27 mouse cellular contexts compared by ENCODE assay signal in genomic region chr16:48422501-48422900, GRCm38 (mm10). TPM values are rescaled to one million over a fixed set of nuclear protein-coding genes. Genes with fewer than 3 reads are reported as not detected.
DNase-seq lines count a peak whose midpoint lies in the region; ATAC-seq and TF ChIP-seq lines count a peak whose summit lies in the region.
"Had no signal": no experiment of that assay in that cellular context is flagged by ENCODE, and none has a peak within 500 bp of the region (broad histone marks: within the 10 kb centered on the region; RNA-seq: fewer than 3 reads in every experiment).

No protein-coding gene starts in this region.

- no peak for TF ChIP-seq POLR2A in cerebellum, adult 2 months (IDR thresholded peaks at IDR 0.05; ENCODE audit: borderline replicate concordance, insufficient read depth, low read length)

- no peak overlapping the region for H3K4me2 ChIP-seq in kidney, embryonic 15.5 days
- H3K4me2 ChIP-seq: embryonic facial prominence, embryonic 12.5 days; forebrain, embryonic 15.5 days; hindbrain, embryonic 13.5 days; liver, embryonic 13.5 days; lung, embryonic 14.5 days; midbrain, embryonic 11.5 days had no signal

- H3K4me1 ChIP-seq in kidney, embryonic 15.5 days: no peaks in the 10 kb centered on the region
- H3K4me1 ChIP-seq in cerebellum, adult 2 months (ENCODE audit: control insufficient read depth, insufficient read depth, low read length): no peaks in the 10 kb centered on the region
- H3K4me1 ChIP-seq: embryonic facial prominence, embryonic 12.5 days; forebrain, embryonic 15.5 days; heart, embryonic 10.5 days; hindbrain, embryonic 13.5 days; liver, embryonic 13.5 days had no signal

- H3K4me3 ChIP-seq in kidney, embryonic 15.5 days (replicated peaks): no peak overlapping the region
- no peak overlapping the region for H3K4me3 ChIP-seq in cerebellum, adult 2 months (replicated peaks; ENCODE audit: insufficient read depth, low read depth, low read length)
- H3K4me3 ChIP-seq: embryonic facial prominence, embryonic 12.5 days; erythroblast, embryonic 14.5 days; forebrain, embryonic 15.5 days; heart, embryonic 10.5 days; hindbrain, embryonic 13.5 days; liver, embryonic 13.5 days had no signal

- no peaks in the 10 kb centered on the region for H3K36me3 ChIP-seq in kidney, embryonic 15.5 days
- H3K36me3 ChIP-seq: embryonic facial prominence, embryonic 12.5 days; forebrain, embryonic 15.5 days; heart, embryonic 10.5 days; hindbrain, embryonic 13.5 days; liver, embryonic 13.5 days had no signal

- DNase-seq in kidney, adult 11 months: peak; percentile 78
- DNase-seq in WW6 (ENCODE audit: low read depth, low spot score): peak; percentile 18
- DNase-seq in kidney, adult 8-10 months: peak; percentile 85
- peak; percentile 69 to 86 for DNase-seq in kidney, postnatal 36 days
- no peak for DNase-seq in cerebellum, adult 2 months
- no peak for DNase-seq in heart, postnatal 25 days (ENCODE audit: low spot score)
- no peak for DNase-seq in heart, postnatal 10 days
- DNase-seq: adrenal gland, adult 8-10 months; cerebellum, adult 9-10 months; liver, embryonic 13.5 days; lung, embryonic 14.5 days; thymus, postnatal 14 days had no signal

- WGBS in kidney, embryonic 15.5 days: 23% methylated on average over 2 of the region's 2 CpGs
- WGBS in cerebellum, adult 2 months: 45% methylated on average over 2 of the region's 2 CpGs

- H3K9ac ChIP-seq in kidney, embryonic 15.5 days: no peak overlapping the region
- H3K9ac ChIP-seq: embryonic facial prominence, embryonic 12.5 days; forebrain, embryonic 15.5 days; hindbrain, embryonic 13.5 days; liver, embryonic 13.5 days; lung, embryonic 14.5 days had no signal

- intact Hi-C loops in heart, postnatal 25 days (cut with DNase I): no loop called here
- intact Hi-C loops in heart, postnatal 10 days (cut with DNase I): no loop called here

- TF ChIP-seq CTCF in cerebellum, adult 2 months (IDR thresholded peaks at IDR 0.05; ENCODE audit: borderline replicate concordance, insufficient read depth, low read depth, low read length): no peak

- no peak overlapping the region for H3K27ac ChIP-seq in kidney, embryonic 15.5 days
- no peak overlapping the region for H3K27ac ChIP-seq in cerebellum, adult 2 months (ENCODE audit: insufficient read depth, low read length)
- H3K27ac ChIP-seq: embryonic facial prominence, embryonic 12.5 days; forebrain, embryonic 15.5 days; heart, embryonic 10.5 days; hindbrain, embryonic 13.5 days; liver, embryonic 13.5 days; macrophage had no signal

- no peaks in the 10 kb centered on the region for H3K9me3 ChIP-seq in kidney, embryonic 15.5 days (replicated peaks)
- H3K9me3 ChIP-seq: embryonic facial prominence, embryonic 12.5 days; forebrain, embryonic 15.5 days; heart, embryonic 10.5 days; hindbrain, embryonic 13.5 days; liver, embryonic 13.5 days had no signal

- H3K27me3 ChIP-seq in kidney, embryonic 15.5 days: no peaks in the 10 kb centered on the region
- no peaks in the 10 kb centered on the region for H3K27me3 ChIP-seq in cerebellum, adult 2 months (ENCODE audit: control insufficient read depth, insufficient read depth, low read length)
- H3K27me3 ChIP-seq: embryonic facial prominence, embryonic 12.5 days; forebrain, embryonic 15.5 days; hindbrain, embryonic 13.5 days; liver, embryonic 13.5 days had no signal

- no peak for ATAC-seq in kidney, embryonic 15.5 days (replicated peaks; ENCODE audit: low FRiP score)
- ATAC-seq: forebrain, embryonic 15.5 days had no signal

RNA-seq across cellular contexts. Expression of gene Morc1, which starts 8.5 kb away (rescaled TPM):
- polyA plus RNA-seq in kidney, embryonic 15.5 days (2015; fragmentation: Nextera tagmentation; extraction: Ambion mirVana): not detected in 2 replicates
- polyA plus RNA-seq in cerebellum, adult 2 months (2012; rRNA removed): 0.05 TPM in 1 of 2 replicates, not detected in the other
- total RNA-seq in heart, postnatal 25 days (2021): not detected
- total RNA-seq in heart, postnatal 10 days (2021): under 1 TPM in 1 of 2 experiments, not detected in 1; 0.19 TPM
- total RNA-seq: adrenal gland, adult 8-10 months; MEL had no signal
- polyA plus RNA-seq: embryonic facial prominence, embryonic 12.5 days; erythroblast, embryonic 14.5 days; forebrain, embryonic 15.5 days; limb, embryonic 11.5 days; liver, embryonic 13.5 days; macrophage; midbrain, embryonic 11.5 days had no signal

RNA-seq across cellular contexts. Expression of gene Gm5485, which starts 10.3 kb away (rescaled TPM):
- polyA plus RNA-seq in kidney, embryonic 15.5 days (2015; fragmentation: Nextera tagmentation; extraction: Ambion mirVana): not detected in 2 replicates
- polyA plus RNA-seq in cerebellum, adult 2 months (2012; rRNA removed): 0.26 TPM in 1 of 2 replicates, not detected in the other
- total RNA-seq in heart, postnatal 25 days (2021): not detected
- not detected for total RNA-seq in heart, postnatal 10 days (2021)
- total RNA-seq: adrenal gland, adult 8-10 months; layer of hippocampus, postnatal 10 days; left cerebral cortex, adult 8-10 months; MEL had no signal
- polyA plus RNA-seq: cortical plate, adult 2 months; embryonic facial prominence, embryonic 12.5 days; erythroblast, embryonic 14.5 days; forebrain, embryonic 15.5 days; gonadal fat pad, adult 2 months; heart, embryonic 10.5 days; heart, postnatal 0 days; hindbrain, embryonic 13.5 days; limb, embryonic 11.5 days; liver, embryonic 13.5 days; lung, embryonic 14.5 days; macrophage; midbrain, embryonic 11.5 days had no signal

Comparison
In these comparisons a context has a peak if more than half of its experiments do, and no peak if none do; other contexts are left out.
1. DNase-seq: peak in kidney, adult 11 months (single experiment), WW6 (single experiment), kidney, adult 8-10 months (2 of 2) and kidney, postnatal 36 days (2 of 2); none in cerebellum, adult 2 months (0 of 2), heart, postnatal 25 days (single experiment) and heart, postnatal 10 days (0 of 2).